Mouse (Mus musculus) small intestine, adult 2 months (tissue): ENCODE measurements at regions not wholly inside any gene's neighbourhood (a gene's known extent, or its start where the extent isn't known, plus 50 kb on each side); places are given as distances from the start of the nearest gene placed in this dataset.

Source experiments
- CTCF ChIP-seq: fragments of 200-500 bp; IDR thresholded peaks from 2 replicates; pipeline ENCODE4 v1.5.1; 2012; ENCODE audit warnings: low read depth, mild to moderate bottlenecking, control low read depth, inconsistent platforms, low read length, moderate library complexity, mixed read lengths; ENCODE audit not compliant: insufficient replicate concordance, insufficient read length; ENCODE audit errors: extremely low read depth
- POLR2A ChIP-seq: fragments of 200-500 bp; IDR thresholded peaks from 2 replicates; pipeline ENCODE4 v1.6.1; 2012; ENCODE audit warnings: low read depth, mild to moderate bottlenecking, control low read depth, inconsistent platforms, low read length, moderate library complexity

DNA sequence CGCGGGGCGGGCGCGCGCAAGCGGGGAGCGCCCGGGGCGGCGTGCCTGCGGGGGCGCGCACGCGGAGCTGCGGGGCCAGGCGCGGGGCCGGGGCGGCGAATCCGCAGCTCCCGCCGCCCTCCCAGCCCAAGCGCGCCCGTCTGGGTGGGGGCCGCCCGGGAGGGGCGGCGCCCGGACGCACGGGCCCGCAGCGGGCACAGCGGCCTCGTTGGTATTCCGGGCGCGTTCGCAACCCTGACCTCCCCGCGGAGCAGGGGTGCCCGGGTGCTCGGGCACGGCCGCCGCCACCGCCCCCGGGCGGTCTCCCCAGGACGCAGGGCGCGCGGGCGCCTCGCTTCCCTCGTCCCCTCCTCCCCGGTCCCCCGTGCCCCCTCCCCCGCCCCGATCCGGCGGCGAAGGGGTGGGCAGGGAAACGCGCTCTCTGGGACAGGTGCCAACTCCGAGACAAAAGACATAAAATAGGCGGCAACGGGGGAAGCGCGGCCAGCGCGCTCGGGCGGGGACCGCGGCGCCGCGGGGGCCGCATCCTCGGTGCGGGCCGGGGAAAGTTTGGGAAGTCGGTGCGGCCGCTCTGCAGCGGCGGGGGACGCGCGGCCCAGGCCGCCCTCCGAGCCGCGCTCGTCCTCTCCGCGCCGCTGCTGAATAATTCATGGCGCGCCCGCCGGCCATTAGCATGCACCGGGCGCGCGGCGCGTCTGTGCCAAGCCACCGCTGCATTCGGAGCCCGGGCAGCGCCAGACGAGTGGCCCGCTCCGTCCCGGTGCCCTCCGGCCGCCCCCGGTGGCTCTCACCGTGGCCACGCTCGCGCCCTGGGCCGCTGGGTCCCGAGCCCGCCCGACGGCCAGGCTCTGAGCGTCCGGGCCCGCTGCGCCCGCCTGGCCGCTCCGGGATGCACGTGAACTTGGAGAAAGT is 63.7 kb upstream of the Ppara start:
- TF ChIP-seq POLR2A (peak; percentile 83), CTCF (no peak)
